Mouse (Mus musculus): ENCODE results near the gene Adrm1.

Gene Adrm1

DNA sequence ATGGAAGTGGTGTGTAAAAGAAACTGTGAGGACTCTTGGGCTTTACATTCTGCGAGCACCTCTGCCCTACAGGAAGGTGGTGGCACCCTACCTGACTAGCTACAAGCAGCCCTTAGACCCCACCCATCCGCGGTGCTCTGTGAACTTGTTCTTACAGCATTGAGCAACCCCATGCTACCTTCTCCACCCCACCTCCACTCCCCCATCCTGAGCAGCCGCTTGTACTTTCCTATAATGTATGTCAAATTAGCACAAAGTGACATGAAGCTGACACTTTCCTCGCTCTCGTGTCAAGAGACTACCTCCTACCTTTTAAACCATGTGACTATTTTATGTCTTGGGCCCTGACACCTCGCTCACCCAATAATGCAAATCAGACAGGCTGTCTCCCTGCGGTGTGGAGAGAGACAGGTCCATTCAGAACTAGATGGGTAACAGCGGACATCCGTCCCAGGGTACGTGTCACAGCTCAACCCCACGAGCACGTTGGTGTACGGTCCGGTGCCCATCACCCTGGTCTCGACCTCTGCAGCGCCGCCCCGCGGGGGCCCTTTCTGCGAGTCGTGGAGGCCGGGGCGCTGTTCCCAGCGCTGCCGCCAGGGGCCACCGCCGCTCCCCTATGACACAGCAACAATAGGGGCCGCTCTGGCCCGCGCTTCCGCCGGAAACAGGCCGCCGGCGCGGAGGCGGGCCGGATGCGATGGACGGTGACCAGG lies at the start of gene Adrm1:
TSS of gene Adrm1 (plus strand) at position 680 of the 716 bp plus-strand sequence.
- peak; percentile 98 for DNase-seq

DNA sequence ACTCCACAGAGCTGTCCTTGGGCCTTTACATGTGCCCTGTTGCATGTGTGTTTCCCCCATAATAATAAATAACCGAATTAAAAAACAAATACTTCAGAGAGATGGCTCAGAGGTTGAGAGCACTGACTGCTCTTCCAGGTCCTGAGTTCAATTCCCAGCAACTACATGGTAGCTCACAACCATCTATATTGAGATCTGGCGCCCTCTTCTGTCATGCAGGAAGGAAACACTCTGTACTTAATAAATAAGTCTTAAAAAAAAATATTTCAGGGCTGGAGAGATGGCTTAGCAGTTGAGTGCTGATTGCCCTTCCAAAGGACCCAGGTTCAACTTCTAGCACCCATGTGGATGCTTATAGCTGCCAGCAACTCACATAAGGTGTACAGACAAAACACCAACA lies 47.1 kb upstream of the Adrm1 start:
- DNase-seq, result no peak

DNA sequence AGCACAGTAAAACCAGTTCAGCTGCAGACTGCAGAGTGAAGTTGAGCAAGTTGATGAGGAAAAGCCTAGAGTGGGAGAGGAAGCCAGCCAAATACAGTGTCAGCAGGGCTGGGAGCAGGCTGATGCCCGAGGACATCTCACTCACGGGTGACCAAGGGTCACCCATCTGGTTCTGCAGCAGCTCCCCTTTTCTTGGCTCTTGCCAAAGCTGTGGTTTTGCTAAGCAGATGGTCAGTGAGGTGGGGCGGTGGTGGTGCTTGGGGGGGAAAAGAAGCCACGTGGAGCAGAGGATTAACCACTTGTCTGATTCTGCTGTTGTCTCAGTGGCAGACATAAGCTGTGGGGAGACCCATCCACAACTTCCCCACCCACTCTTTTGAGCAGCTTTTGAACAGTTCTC lies 45.1 kb upstream of the Adrm1 start:
- DNase-seq, result no peak

DNA sequence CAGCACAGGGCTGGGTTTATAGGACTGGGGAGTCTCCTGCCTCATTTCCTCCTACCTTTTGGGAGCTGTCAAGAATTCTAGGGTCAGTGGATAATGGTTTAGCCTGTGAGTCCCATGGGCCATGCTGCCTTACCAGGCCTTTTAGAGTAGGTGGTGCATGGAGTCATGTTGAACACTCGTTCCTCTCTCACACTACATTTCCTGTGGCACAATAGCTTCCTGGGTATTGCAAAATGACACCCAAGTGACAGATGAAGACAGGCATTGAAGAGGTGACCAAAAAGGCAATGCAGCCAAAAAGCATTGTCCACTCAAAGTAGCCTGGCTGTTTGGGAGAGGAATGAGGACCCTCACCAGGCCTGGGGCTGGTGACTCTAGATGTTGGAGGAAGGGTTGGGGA lies 43.6 kb upstream of the Adrm1 start:
- no peak for DNase-seq

DNA sequence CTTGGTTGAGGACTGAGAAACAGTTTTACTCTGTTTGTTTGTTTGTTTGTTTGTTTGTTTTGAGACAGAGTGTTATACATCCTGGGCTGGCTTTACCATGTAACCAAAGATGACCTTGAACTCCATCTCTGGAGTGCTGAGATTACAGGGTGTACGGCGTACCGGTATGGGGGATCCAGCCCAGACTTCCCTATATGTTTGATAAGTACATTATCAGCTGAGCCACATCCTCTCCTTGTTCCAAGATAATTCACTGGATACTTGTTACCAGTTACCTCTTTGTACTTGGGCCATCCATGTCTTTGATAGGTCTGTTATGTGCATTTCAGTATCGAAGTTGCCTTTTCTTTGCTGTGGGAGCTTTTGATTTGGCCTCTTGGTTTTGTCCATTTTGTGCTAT lies 38.1 kb upstream of the Adrm1 start:
- DNase-seq, result no peak

DNA sequence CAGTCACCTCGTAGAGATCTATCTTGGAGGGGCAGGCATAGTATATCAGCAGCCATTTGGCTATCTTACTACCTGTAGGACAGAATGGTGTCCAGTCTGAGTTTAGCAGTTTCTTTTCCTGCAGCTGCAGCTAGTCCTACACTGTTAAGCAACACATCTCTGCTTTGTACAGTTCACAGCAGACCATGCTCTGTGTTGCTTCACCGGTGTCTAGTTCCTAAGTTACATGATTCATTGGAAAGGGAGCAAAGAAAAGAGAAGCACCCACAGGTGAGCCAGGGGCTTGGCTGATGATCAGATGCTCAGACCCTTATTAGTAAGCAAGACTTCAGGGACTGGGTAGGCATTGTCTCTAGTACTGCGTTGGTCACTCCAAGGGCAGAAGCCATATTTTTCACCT lies 37.4 kb upstream of the Adrm1 start:
- no peak for DNase-seq

DNA sequence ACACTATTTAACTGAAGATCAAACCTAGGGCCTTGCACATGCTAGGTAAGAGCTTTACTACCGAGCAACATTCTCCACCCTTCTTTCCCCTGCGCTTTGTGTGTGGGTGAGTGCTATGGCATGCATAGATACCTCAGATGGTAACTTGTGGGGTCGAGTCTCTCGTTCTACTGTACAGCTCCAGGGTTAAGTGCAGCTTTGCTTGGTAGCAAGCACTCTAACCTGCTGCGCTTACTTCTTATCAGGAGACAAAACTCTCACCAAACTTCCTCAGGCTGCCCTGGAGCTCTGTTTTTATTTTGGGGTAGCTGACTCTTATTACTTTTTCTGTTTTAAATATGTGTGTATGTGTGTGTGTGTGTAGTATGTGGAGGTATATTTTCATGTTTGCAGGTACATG lies 35.9 kb upstream of the Adrm1 start:
- no peak for DNase-seq

DNA sequence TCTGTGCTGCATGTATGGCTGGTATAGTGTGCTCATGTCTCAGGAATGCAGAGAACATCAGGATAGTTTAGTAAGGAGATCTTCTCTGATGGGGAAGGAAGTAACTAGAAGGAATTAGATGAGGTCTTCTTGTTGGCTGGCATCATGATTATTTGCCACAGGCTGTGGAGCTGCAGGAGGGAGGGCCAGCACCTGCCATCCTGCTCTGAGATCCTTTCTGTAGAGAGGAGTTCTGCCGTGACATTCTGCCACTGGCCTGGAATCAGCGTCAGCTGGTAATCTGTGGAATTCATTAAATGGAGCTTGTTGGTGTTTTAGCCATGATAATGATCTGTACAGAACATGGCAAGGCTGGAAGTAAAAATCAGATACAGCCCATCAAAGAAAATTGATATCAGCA lies 25.2 kb upstream of the Adrm1 start:
- peak; percentile 64 for DNase-seq

DNA sequence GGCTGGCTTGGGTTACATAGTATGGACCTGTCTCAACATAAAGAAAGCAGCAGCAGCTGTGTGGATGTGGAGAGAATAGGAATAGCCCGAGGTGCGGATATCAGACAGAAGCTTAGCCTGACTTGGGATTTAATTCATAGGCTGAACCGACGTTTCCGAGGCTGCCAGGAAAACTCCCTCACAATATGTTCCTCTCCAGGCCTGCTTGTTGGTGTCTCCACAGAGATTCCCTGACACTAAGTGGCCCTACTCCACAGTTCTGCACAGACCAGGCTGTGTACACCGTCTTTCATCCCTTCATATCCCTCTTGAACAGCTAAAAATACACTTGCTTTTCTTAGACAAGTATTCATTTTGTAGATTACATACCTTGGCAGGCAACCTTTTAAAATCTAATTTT lies 23.9 kb upstream of the Adrm1 start:
- no peak for DNase-seq

DNA sequence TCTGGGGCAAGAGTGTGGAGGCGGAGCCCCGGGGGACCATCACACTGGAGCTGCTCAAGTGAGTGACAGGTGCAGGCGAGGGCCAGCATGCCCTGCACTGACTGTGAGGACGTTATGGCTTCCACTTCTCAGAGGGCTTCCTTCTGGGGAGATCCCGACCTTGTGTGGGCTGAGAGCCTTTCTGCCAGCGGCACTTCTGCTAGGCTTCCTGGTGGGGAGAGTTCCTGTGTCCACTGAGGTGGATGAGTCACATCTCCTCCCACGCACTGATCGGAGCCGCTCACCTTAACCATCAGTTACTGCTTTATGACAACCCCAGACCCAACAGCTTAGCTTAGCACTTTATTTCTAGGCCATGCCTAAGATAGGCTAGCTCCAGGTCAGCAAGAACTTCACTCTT lies 22.7 kb upstream of the Adrm1 start:
- DNase-seq, result peak; percentile 52

DNA sequence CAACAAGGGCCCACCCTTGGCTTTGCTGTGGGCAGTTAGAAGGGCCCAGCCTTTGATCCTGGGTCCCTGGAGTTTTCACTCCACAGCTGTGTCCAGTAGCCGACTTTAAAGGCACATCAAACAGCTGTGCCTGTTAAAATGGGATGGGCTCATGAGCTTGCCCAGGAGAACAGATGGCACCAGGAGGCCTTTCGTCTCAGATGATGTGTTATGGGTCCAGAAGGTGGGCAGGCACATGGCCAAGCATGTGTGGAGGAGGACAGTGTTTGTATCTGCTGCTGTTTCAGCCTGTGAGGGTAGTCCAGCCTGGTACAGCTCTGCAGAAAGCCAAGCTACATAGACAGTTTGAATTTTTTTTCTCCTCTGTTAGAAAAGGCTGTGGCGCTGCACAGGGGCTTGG lies 16.5 kb upstream of the Adrm1 start:
- DNase-seq, result no peak

DNA sequence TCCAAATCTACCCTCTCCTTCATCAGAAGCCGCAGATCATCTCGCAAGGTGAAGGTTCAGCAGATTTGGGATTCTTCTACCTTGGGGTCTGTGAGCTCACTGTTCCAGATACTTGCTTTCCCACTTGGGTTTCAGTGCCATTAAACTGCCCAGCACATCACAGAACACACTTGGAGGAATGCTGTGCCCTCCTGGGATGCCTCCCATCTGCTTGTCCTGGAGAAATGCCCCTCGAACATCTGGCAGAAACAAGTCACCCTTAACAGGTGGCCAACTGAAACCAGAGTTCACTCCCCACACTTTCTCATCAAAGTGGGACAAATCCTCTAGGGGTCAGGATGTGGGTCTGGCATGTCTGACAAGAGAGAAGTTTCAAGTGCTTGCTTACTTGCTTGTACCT lies 12.7 kb upstream of the Adrm1 start:
- no peak for DNase-seq

DNA sequence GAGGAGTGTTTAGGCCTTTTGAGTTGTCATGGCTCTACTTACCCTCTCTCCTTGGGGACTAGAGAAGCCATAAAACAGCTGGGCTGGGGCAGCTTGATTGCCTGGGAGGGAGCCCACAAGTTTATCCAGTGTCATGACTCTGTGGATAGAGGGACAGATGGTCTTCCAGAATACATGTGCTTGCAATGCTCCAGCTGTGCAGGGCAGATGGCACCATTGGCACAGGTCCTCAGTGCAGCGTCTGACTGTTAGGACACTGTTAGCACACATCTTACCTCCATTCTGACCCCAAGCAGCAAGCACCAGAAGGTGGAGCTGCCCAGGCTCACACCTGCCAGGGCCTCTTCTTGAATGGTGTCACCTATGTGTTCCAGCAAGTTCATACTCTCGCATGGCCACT lies 5.4 kb upstream of the Adrm1 start:
- DNase-seq, result no peak

DNA sequence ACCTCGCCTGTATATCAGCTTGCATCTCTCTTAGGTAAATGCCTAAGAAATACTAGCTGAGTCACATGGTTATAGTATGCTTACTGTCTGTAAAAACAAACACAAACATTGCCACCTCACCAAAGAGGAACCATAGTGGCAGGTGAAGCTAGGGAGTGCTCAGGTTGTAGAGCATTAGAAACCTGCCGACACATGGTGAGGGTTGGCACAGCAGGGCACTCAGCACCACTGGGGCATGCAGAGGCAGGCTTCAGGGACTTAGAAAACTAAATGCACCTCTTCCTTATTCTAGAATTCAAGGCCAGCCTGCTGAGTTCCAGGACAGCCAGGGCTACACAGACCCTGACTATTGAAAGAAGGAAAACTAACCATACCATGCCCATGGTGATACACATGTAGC lies 4.4 kb upstream of the Adrm1 start:
- DNase-seq, result no peak

DNA sequence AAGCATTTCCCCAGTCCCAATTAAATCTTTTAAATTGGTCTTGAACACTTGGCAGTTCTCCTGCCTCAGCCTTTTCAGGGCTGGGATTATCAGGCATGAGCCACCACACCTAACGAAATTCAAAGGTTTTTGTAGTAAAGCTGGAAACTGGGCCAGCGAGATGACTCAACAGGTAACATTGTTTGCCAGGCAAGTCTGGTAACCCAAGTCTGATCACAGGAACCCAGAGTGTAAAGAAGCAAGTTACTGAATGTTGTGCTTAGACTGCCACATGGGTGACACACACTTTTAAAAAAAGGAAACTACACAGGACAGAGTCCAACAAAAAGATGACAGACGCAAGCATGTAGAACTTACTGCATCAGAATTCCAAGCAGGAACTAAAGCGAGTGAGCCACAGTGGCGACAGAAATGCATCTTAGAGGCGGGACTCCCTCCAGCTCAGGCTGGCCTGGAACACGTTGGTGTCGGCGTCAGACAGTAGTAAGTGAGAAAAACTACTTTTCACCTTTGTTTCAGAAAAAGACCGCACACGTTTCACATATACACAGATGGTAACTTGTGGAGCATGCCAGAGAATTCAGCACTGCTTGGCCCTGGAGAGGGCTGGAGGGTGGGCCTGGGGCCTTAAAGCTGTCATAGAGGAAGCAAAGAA lies 1.0 kb upstream of the Adrm1 start:
- no peak for DNase-seq

DNA sequence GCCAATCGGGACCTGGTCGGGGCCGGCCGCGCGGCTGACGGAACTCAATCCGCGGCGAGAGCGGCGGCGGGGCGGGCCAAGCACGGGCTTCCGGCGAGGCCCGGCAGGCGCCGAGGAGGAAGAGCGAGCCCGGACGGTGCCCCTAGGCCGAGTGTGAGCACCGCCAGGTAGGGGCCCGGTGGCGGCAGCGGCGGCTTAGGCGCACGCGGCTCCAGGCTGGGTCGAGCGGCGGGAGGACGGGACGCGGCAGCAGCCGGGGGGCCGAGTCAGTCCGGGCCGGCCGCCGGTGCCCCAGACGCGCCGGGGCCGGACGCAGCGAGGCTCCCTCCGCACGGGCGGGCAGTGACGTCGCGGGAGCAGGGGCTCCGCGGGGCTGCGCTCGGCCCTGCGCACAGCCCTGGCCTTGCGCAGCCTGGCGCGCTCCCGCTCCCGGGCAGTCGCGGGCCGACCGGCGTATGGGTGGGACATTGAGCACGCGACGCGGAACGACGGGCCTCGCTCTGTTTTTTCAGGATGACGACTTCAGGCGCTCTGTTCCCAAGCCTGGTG lies 311 bp downstream of the Adrm1 start:
- DNase-seq, result no peak

DNA sequence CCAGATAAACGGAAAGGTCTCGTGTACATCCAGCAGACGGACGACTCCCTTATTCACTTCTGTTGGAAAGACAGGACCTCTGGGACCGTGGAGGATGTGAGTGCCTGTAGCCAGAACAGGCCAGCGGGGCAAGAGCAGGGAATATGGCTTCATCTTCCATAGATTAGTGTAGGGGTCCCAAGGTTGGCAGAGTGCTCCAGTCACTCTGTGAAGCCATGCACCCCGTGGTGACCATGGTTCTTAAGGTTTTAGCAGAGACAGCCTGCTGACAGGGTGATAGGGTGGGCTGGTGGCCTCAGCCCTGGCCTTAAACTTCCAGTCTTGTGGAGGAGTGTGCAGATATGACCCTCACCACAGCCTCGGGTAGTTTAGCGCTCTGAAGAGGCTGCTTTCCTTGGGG lies 867 bp downstream of the Adrm1 start:
- no peak for DNase-seq

DNA sequence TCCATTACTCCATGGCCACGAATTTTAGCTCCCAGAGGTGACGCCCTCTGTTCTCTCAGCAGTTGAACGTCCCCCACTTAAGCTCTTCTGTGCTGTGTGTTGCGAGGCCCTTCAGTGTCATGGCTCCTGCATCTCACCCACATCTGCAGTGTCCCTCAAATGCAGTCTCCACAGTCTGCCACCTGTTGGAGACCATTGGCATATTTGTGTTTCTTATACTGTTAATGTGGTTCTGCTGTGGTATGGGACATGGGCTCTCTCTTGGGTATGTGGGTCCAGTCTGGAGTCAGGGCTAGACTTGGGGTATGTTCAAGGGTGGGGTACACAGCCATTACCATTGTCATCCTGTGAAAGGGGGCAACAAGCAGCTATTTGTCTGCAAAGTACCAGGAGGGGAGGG lies 1.9 kb downstream of the Adrm1 start:
- no peak for DNase-seq

DNA sequence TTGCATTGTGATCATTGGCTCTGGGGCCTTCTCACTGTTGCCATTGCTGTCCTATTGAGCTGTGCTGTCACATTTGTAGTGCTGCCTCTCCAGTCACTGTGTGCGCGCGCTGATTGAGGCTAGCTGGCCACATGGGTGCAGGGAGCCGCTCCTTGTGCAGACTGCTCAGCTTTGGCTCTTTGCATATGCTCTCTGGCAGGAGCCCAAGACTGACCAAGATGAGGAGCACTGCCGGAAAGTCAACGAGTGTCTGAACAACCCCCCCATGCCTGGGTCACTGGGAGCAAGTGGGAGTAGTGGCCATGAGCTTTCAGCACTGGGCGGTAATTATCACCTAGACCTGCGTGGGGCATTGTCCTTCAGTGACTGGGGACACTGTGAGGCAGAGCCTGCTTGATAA lies 2.4 kb downstream of the Adrm1 start:
- peak; percentile 36 for DNase-seq

DNA sequence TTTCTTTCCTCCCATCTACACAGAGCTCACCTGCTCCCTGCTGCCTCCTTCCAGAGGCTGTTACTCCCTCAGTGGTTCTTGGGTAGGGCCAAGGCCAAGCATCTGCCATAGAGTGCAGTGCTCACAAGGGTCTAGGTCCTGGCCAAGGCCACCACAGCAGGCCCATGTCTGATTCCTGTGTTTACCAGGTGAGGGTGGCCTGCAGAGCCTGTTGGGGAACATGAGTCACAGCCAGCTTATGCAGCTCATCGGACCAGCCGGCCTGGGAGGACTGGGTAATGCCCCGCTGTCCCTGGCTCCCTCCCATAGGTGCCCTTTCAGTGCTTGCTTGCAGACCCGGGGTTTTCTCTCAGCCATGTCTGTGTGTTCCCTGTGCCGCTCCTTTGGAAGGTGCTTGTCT lies 2.8 kb downstream of the Adrm1 start:
- DNase-seq, result no peak

DNA sequence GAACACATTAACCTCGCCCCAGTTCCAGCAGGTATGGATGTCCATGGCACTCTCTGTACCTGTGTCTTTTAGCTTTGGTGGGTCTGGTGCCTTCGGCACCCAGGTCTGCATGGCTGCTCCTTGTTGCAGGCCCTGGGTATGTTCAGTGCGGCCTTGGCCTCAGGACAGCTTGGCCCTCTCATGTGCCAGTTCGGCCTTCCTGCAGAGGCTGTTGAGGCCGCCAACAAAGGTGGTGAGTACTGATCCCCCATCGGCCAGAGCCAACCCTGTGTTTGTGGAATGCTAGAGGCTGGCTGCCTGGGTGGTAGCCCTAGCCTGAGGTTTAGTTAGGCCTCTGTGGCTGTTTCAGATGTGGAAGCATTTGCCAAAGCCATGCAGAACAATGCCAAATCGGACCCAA lies 4.4 kb downstream of the Adrm1 start:
- no peak for DNase-seq

DNA sequence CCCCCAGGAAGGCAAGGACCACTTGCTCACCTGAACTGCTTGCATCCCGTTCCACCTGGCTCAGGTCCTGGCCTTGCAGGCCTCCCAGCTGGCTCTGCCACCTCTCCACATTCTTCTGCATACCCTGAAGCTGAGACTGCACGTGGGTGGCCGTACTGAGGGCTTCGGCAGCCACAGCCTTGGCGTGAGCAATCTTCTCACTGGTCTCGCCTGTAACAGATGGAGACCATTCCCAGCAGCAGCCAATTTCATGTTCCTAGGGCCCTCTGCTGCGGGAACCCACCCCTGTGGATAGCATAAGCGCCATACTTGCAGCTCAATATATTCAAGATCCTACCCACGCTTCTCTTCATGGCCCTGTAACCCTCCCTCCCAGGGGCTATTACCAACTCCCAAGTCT lies 10.3 kb downstream of the Adrm1 start:
- no peak for DNase-seq

DNA sequence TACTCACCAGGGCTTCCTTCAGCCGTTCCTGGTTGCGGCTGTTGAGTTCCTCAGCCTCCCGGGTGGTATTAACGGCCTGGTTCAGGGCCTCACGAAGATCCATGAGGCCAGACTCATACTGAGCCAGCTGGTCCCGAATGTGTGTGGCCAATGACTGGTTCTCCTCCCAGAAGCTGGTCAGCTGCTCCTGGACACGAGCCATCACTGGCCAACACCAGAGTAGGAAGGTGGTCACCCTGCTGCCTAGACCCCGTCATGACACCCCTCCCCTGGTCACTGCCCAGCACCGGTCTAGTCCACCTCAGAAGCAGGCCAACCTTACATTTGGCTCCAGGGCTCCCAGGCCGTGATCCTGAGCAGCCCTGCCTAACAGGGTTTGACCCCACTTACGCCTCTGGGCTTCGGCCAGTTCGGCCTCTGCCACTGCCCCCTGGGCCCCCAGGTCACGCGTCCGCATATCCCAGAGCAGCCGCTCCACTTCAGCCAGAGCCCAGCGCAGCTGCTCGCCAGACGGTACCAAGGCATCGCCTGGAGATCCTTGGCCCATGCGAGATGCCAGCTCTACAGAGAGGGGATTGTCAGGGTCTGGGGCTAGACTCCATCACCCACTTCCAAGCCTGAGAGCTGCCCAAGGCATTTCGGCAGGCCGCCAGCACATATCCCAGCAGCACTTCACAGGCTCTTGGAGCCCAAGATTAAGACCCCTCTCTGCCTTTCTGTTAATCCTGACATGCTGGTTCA lies 12.9 kb downstream of the Adrm1 start:
- DNase-seq, result no peak

DNA sequence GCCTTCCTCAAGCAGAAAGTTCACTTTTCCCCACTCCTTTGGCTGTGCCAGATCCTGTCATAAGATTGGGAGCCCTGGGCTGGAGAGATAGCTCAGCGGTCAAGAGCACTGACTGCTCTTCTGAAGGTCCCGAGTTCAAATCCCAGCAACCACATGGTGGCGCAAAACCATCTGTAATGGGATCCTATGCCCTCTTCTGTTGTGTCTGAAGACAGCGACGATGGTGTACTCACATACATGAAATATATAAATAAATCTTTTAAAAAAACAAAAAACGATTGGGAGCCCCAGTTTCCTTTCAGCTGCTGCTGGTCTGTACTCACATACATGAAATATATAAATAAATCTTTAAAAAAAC lies 13.4 kb downstream of the Adrm1 start:
- no peak for DNase-seq
